Mouse (Mus musculus) midbrain, embryonic 11.5 days (tissue): ENCODE data around the gene Cdk17. TPM values are rescaled to one million over a fixed set of nuclear protein-coding genes. Genes with fewer than 3 reads are reported as not detected.
A peak's percentile ranks its signal among the peaks of the same experiment; 100 is the strongest.

Source experiments
- ATAC-seq: fragments of 200-750 bp; cut with Nextera tagmentation; 2 replicates; pipeline ENCODE4 v1.8.0; 2017; ENCODE audit warnings: moderate TSS enrichment, moderate library complexity; ENCODE audit not compliant: low FRiP score
- DNase-seq: peaks from one replicate; pipeline ENCODE4 v3.0.0; 2015; ENCODE audit warnings: low spot score; ENCODE audit errors: missing footprints
- H3K27ac ChIP-seq: fragments of 300-500 bp; sonication (generic); 2 replicates; pipeline ENCODE4 v1.5.1; 2014; ENCODE audit warnings: low read depth, low read length
- H3K27me3 ChIP-seq: fragments of 300-500 bp; sonication (generic); 2 replicates; pipeline ENCODE4 v1.6.1; 2014; ENCODE audit warnings: mild to moderate bottlenecking, low read length, moderate library complexity, mixed read lengths; ENCODE audit not compliant: control insufficient read depth, insufficient read depth
- H3K36me3 ChIP-seq: fragments of 300-500 bp; sonication (generic); 2 replicates; pipeline ENCODE4 v1.6.1; 2014; ENCODE audit warnings: mild to moderate bottlenecking, low read length, moderate library complexity, mixed read lengths; ENCODE audit not compliant: control insufficient read depth, insufficient read depth
- H3K4me1 ChIP-seq: fragments of 300-500 bp; sonication (generic); 2 replicates; pipeline ENCODE4 v1.6.1; 2014; ENCODE audit warnings: low read length; ENCODE audit not compliant: control insufficient read depth, insufficient read depth
- H3K4me2 ChIP-seq: fragments of 300-500 bp; sonication (generic); 2 replicates; pipeline ENCODE4 v1.6.1; 2014; ENCODE audit warnings: mild to moderate bottlenecking, moderate library complexity
- H3K4me3 ChIP-seq: fragments of 300-500 bp; sonication (generic); 2 replicates; pipeline ENCODE4 v1.5.1; 2014; ENCODE audit warnings: low read depth, low read length
- H3K9ac ChIP-seq: fragments of 300-500 bp; sonication (generic); 2 replicates; pipeline ENCODE4 v1.6.1; 2014; ENCODE audit warnings: low read length
- H3K9me3 ChIP-seq: fragments of 300-500 bp; sonication (generic); 2 replicates; pipeline ENCODE4 v1.6.1; 2016; ENCODE audit warnings: low read length; ENCODE audit not compliant: control insufficient read depth
- WGBS: fragments of 180-500 bp; shearing (Covaris S2); extraction: QIAGEN DNeasy Blood & Tissue Kit; methylation state at CpG from one replicate; pipeline ENCODE4 v1.1.7; 2014; 5-methylcytosine and 5-hydroxymethylcytosine counted together
- polyA plus RNA-seq: library from polyadenylated mRNA; unstranded; fragments of >200 nt; fragmentation: Nextera tagmentation; extraction: Ambion mirVana; gene quantifications from 2 replicates; pipeline ENCODE4 v1.2.1, GENCODE M21; 2014

Cdk17 gene
- polyA plus RNA-seq, 1 experiment from 2014 or later = 36.8 TPM

DNA sequence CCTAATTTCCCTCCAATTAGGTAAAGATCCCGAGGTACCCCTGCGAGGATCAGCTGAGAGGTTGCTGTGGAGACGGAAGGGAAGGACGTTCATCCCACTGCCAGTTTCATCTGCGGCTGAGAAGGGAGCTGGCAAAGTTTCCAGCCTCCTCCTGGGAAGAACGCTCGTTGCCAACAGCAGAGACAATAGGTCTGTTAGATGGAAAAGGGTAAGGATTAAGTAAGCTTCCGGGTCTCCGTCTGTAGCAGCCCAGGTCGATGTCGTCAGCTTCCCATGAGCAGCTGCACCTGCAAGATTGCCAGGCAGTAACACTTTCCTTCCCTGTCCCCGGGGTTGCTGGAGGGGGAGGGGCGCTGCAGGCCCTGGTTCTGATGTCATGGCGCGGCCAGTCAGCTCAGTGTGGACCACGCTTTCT, 115.7 kb downstream of the Cdk17 start:
- Histone ChIP-seq H3K4me2 (peak overlapping the region; percentile 55), H3K9me3 (no peaks in the 10 kb centered on the region), H3K4me1 (peaks cover 18% of the 10 kb centered on the region), H3K4me3 (peak overlapping the region; percentile 25), H3K27ac (no peak overlapping the region), H3K36me3 (no peaks in the 10 kb centered on the region), H3K27me3 (no peaks in the 10 kb centered on the region), H3K9ac (peak overlapping the region; percentile 54)
- ATAC-seq (peak; percentile 70), DNase-seq (peak; percentile 94)
- WGBS = 6% methylated on average over 16 of the region's 16 CpGs

DNA sequence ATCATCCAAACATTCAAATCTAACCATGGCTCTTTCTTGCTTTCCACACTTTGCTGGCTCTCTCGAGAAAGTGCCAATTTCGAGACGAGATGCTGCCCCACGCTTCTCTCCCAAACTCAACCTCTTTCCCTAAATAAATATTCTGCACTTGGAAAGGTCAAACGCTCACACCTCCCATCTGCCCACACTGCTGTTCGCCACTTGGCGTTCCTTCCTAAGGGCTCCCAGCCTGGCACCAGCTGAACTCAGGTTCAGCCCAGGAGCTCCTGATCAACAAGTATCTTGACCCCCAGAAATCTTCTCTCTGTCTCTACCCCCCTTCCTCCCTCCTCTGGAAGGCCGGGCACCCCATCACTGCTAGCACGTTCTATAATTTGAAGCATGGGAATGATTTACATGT, 116.2 kb downstream of the Cdk17 start:
- 62% methylated on average over 9 of the region's 9 CpGs for WGBS
- no peaks in the 10 kb centered on the region for H3K36me3 ChIP-seq
- peak overlapping the region; percentile 54; the same call in 1 of the 2 replicates for H3K9ac ChIP-seq
- no peak overlapping the region for H3K27ac ChIP-seq
- H3K4me1 ChIP-seq = peaks cover 18% of the 10 kb centered on the region
- ATAC-seq = no peak
- H3K4me3 ChIP-seq = peak overlapping the region; percentile 25; the same call in 1 of the 2 replicates
- peak overlapping the region; percentile 55 for H3K4me2 ChIP-seq
- H3K27me3 ChIP-seq = no peaks in the 10 kb centered on the region
- no peaks in the 10 kb centered on the region for H3K9me3 ChIP-seq
- no peak for DNase-seq

DNA sequence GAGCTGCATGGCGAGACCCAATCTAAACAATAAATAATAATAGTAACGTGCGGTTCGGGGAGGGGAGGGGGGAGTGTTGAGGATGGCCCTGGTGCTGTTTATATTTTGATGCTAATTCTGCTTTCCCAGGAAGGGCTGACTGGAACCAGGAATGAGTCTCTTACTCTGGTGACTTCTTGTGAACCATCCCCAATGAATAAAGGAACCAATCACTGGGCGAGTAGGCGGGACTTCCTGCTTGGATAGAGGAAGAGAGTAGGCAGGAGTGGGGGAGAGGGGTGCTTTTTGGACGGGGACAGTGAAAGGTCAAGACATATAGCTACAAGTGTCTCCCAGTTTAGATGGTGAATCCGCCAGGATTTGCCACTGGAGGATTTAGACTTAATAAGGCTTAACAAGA, 117.7 kb downstream of the Cdk17 start:
- H3K36me3 ChIP-seq = no peaks in the 10 kb centered on the region
- H3K9ac ChIP-seq = no peak overlapping the region
- H3K27ac ChIP-seq = no peak overlapping the region
- no peaks in the 10 kb centered on the region for H3K9me3 ChIP-seq
- no peak overlapping the region for H3K4me2 ChIP-seq
- H3K4me1 ChIP-seq = peaks cover 18% of the 10 kb centered on the region
- 81% methylated on average over 8 of the region's 8 CpGs for WGBS
- H3K27me3 ChIP-seq = no peaks in the 10 kb centered on the region
- DNase-seq (no peak), ATAC-seq (no peak)
- H3K4me3 ChIP-seq = no peak overlapping the region

DNA sequence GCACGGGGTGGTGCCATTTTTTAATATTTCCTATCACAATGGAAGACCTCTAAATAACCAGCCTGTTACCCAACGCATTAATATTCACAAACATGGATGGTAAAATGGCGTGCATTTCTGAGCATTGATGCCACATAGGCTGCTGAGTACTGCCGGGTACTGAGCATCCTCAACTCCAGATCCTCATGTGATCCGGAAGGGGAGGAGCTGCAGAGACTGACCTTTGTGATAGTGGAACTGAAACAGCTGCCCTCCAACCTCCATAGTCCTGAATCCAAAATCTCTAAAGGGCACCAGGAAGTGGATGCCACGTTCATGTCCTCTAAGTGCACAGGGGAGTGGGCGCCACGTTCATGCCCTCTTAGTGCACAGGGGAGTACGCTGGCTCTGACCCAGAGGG, 118.4 kb downstream of the Cdk17 start:
- no peak overlapping the region for H3K4me2 ChIP-seq
- no peaks in the 10 kb centered on the region for H3K9me3 ChIP-seq
- H3K4me3 ChIP-seq = no peak overlapping the region
- ATAC-seq (no peak), DNase-seq (no peak)
- WGBS = 91% methylated on average over 9 of the region's 9 CpGs
- H3K36me3 ChIP-seq = no peaks in the 10 kb centered on the region
- no peak overlapping the region for H3K27ac ChIP-seq
- H3K4me1 ChIP-seq = peaks cover 18% of the 10 kb centered on the region
- no peak overlapping the region for H3K9ac ChIP-seq
- H3K27me3 ChIP-seq = no peaks in the 10 kb centered on the region

DNA sequence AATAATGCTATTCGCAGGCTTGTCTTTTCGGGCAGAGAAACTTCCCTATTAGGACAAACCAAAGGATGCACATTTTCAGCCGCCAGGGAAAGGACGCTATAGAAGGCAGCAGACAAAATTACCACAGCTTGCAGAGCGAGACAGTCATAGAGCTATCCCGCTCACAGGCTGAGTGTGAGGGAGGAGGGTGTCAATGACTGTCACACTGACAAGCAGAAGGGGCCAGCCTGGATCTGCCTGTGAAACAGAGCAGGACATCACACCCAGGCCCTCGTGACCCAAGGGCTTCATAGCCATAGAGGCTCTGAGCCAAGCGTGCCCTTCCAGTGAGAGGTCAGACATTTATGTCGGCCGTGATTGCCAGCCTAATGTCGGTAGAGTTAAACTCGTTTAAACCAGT, 119.9 kb downstream of the Cdk17 start:
- Histone ChIP-seq H3K4me2 (no peak overlapping the region), H3K4me1 (peaks cover 13% of the 10 kb centered on the region), H3K27me3 (no peaks in the 10 kb centered on the region), H3K9me3 (no peaks in the 10 kb centered on the region), H3K27ac (no peak overlapping the region), H3K4me3 (no peak overlapping the region), H3K36me3 (no peaks in the 10 kb centered on the region), H3K9ac (no peak overlapping the region)
- DNase-seq (no peak), ATAC-seq (no peak)
- 89% methylated on average over 12 of the region's 12 CpGs for WGBS

DNA sequence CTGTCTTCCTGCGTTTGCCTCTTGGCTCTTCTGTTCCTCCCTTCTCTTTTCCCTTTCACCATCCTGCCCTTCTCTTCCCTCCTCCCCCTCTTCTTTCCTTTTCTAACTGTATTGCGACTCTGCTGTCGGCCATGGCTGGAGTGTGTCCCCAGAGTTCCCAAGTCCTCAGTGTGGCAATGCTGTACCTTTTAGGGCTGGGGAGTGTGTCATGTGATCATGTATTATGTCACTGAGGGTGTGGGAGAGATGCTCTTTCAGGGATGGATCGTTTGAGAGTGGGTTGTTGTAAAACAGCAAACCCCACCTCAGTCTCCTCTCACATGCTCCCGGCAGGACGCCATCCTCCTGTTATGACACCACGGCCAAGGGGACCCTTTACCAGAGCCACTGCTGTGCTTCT, 120.4 kb downstream of the Cdk17 start:
- H3K9me3 ChIP-seq = no peaks in the 10 kb centered on the region
- H3K27me3 ChIP-seq = no peaks in the 10 kb centered on the region
- peaks cover 8% of the 10 kb centered on the region for H3K4me1 ChIP-seq
- H3K9ac ChIP-seq = no peak overlapping the region
- WGBS = 81% methylated on average over 7 of the region's 7 CpGs
- no peak overlapping the region for H3K27ac ChIP-seq
- ATAC-seq (no peak), DNase-seq (no peak)
- H3K4me2 ChIP-seq = no peak overlapping the region
- no peaks in the 10 kb centered on the region for H3K36me3 ChIP-seq
- H3K4me3 ChIP-seq = no peak overlapping the region

DNA sequence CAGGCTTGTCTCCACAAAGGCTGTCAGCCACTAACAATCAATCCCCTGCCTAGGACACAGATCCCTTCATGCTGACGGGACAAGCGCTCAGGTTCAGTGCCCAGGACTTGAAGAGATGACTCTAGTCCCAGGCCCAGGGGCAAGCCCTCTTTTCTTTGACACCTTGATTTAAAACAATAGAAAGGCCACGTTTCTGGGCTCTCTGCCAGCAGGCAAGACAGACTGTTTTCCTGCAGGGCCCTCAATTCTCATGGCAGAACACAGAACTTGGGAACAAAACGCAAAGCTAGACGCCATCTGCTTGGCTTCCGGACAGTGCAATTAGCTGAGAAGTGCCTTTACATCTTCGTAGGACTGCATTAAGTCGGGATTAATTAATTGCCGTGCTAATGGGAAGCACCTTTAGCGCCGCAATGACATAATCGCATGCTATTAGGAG, 121.9 kb downstream of the Cdk17 start:
- Histone ChIP-seq H3K4me2 (no peak overlapping the region), H3K27ac (no peak overlapping the region), H3K36me3 (no peaks in the 10 kb centered on the region), H3K4me1 (no peaks in the 10 kb centered on the region), H3K4me3 (no peak overlapping the region), H3K9me3 (no peaks in the 10 kb centered on the region), H3K9ac (no peak overlapping the region), H3K27me3 (no peaks in the 10 kb centered on the region)
- 55% methylated on average over 12 of the region's 12 CpGs for WGBS
- DNase-seq (no peak), ATAC-seq (no peak)

DNA sequence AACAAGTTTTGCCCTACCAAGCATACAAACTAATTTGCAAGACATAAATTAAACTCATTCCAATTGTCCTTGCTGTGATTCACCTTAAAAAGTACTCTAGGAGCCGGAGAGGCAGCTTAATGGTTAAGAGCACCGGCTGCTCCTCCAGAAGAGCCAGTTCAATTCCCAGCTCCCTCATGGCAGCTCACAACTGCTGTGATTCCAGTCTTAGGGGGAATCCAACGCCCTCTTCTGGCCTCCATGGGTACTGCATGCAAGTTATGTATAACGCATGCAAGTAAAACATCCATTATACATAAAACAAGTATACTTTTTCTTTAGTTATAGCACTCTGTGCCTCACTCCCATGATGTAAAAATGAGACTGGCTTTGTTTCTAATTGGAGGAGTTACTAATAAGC, 122.6 kb downstream of the Cdk17 start:
- no peak for ATAC-seq
- H3K9ac ChIP-seq = no peak overlapping the region
- no peaks in the 10 kb centered on the region for H3K36me3 ChIP-seq
- WGBS = 72% methylated on average over 4 of the region's 4 CpGs
- H3K27ac ChIP-seq = no peak overlapping the region
- H3K4me3 ChIP-seq = no peak overlapping the region
- H3K9me3 ChIP-seq = no peaks in the 10 kb centered on the region
- H3K27me3 ChIP-seq = no peaks in the 10 kb centered on the region
- DNase-seq = no peak
- no peaks in the 10 kb centered on the region for H3K4me1 ChIP-seq
- H3K4me2 ChIP-seq = no peak overlapping the region

DNA sequence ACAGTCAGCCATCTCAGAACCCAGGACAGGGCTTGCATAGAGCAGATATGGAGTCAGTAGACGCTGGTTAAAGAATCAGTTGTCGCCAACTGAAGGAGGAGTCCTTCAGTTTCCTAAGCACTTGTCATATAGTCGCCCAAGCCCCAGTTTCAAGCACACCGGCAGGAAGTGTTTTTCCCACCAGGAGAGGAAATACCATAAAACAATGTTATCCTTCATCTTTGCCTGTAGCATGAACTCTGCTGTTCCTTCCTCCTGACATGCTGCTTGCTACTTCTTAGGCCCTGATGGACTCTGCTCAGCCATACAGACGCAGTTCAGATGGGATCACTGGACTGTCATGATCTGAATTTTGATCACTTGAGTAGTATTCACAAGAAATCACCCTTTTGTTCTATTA, 124.8 kb downstream of the Cdk17 start:
- Histone ChIP-seq H3K4me2 (no peak overlapping the region), H3K27ac (no peak overlapping the region), H3K36me3 (no peaks in the 10 kb centered on the region), H3K4me3 (no peak overlapping the region), H3K27me3 (no peaks in the 10 kb centered on the region), H3K9me3 (no peaks in the 10 kb centered on the region), H3K4me1 (no peaks in the 10 kb centered on the region), H3K9ac (no peak overlapping the region)
- 86% methylated on average over 5 of the region's 5 CpGs for WGBS
- DNase-seq (no peak), ATAC-seq (no peak)
